Mouse (Mus musculus): ENCODE data around the gene Tmem86b. TPM values are rescaled to one million over a fixed set of nuclear protein-coding genes. Genes with fewer than 3 reads are reported as not detected.

Gene Tmem86b
- 1.6 and 2.1 TPM in 2 replicates for polyA plus RNA-seq (2016; fragmentation: Nextera tagmentation; extraction: Ambion mirVana)

- no peaks in the 10 kb centered on the region for H3K27me3 ChIP-seq (ENCODE audit: poor library complexity, severe bottlenecking)
- 93% methylated on average over 4 of the region's 4 CpGs for whole genome bisulfite sequencing
Measured at GRCm38 (mm10) chr7:4631031-4631430, at the start of gene Tmem86b. Gene Tmem86b, minus strand, starts transcription at chr7:4631422.

GRCm38 (mm10) chr7:4675200-4675599 lies 44.0 kb upstream of the Tmem86b start:
- Histone ChIP-seq H3K9me3 (no peaks in the 10 kb centered on the region), H3K27me3 (ENCODE audit: poor library complexity, severe bottlenecking) (no peaks in the 10 kb centered on the region), H3K36me3 (replicated peaks) (peaks cover 85% of the 10 kb centered on the region), H3K27ac (no peak overlapping the region), H3K4me1 (no peaks in the 10 kb centered on the region), H3K4me3 (no peak overlapping the region)
- WGBS: 95% methylated on average over 7 of the region's 7 CpGs
- no peak for DNase-seq (ENCODE audit: extremely low spot score, low spot score)

More at GRCm38 (mm10) chr7:4631031-4631430, at the start of gene Tmem86b:
- Histone ChIP-seq H3K9me3 (no peaks in the 10 kb centered on the region), H3K4me3 (no peak within 1 kb of the TSS), H3K36me3 (replicated peaks) (peaks cover 82% of the 10 kb centered on the region), H3K27ac (no peak within 1 kb of the TSS), H3K4me1 (no peaks in the 10 kb centered on the region)
- DNase-seq (ENCODE audit: extremely low spot score, low spot score): no peak

- Histone ChIP-seq H3K36me3 (replicated peaks) (peaks cover 87% of the 10 kb centered on the region), H3K4me1 (no peaks in the 10 kb centered on the region), H3K4me3 (no peak overlapping the region), H3K27ac (no peak overlapping the region), H3K27me3 (ENCODE audit: poor library complexity, severe bottlenecking) (no peaks in the 10 kb centered on the region), H3K9me3 (no peaks in the 10 kb centered on the region)
- WGBS: 92% methylated on average over 12 of the region's 12 CpGs
- no peak for DNase-seq (ENCODE audit: extremely low spot score, low spot score)
Measured at GRCm38 (mm10) chr7:4674114-4674731, 43.0 kb upstream of the Tmem86b start.

GRCm38 (mm10) chr7:4671956-4672355 lies 40.7 kb upstream of the Tmem86b start:
- H3K27me3 ChIP-seq (ENCODE audit: poor library complexity, severe bottlenecking): no peaks in the 10 kb centered on the region
- H3K4me1 ChIP-seq: no peaks in the 10 kb centered on the region
- DNase-seq (ENCODE audit: extremely low spot score, low spot score): no peak
- H3K4me3 ChIP-seq: no peak overlapping the region; the same call in 1 of the 2 replicates
- no peaks in the 10 kb centered on the region for H3K9me3 ChIP-seq
- H3K36me3 ChIP-seq (replicated peaks): peaks cover 94% of the 10 kb centered on the region
- H3K27ac ChIP-seq: no peak overlapping the region
- WGBS: 71% methylated on average over 4 of the region's 4 CpGs

GRCm38 (mm10) chr7:4670655-4671255 lies 39.5 kb upstream of the Tmem86b start:
- WGBS: 91% methylated on average over 8 of the region's 8 CpGs
- Histone ChIP-seq H3K27ac (no peak overlapping the region), H3K36me3 (replicated peaks) (peaks cover 94% of the 10 kb centered on the region), H3K27me3 (ENCODE audit: poor library complexity, severe bottlenecking) (no peaks in the 10 kb centered on the region), H3K4me3 (no peak overlapping the region), H3K4me1 (no peaks in the 10 kb centered on the region), H3K9me3 (no peaks in the 10 kb centered on the region)
- no peak for DNase-seq (ENCODE audit: extremely low spot score, low spot score)

GRCm38 (mm10) chr7:4669156-4669555 lies 37.9 kb upstream of the Tmem86b start:
- Histone ChIP-seq H3K4me1 (no peaks in the 10 kb centered on the region), H3K27me3 (ENCODE audit: poor library complexity, severe bottlenecking) (no peaks in the 10 kb centered on the region), H3K9me3 (no peaks in the 10 kb centered on the region), H3K4me3 (no peak overlapping the region), H3K27ac (no peak overlapping the region), H3K36me3 (replicated peaks) (peaks cover 93% of the 10 kb centered on the region)
- WGBS: 95% methylated on average over 9 of the region's 9 CpGs
- no peak for DNase-seq (ENCODE audit: extremely low spot score, low spot score)

- no peak overlapping the region for H3K27ac ChIP-seq
- no peaks in the 10 kb centered on the region for H3K27me3 ChIP-seq (ENCODE audit: poor library complexity, severe bottlenecking)
- 94% methylated on average over 8 of the region's 8 CpGs for WGBS
- no peaks in the 10 kb centered on the region for H3K4me1 ChIP-seq
- H3K36me3 ChIP-seq (replicated peaks): peaks cover 90% of the 10 kb centered on the region
- no peaks in the 10 kb centered on the region for H3K9me3 ChIP-seq
- DNase-seq (ENCODE audit: extremely low spot score, low spot score): no peak
- H3K4me3 ChIP-seq: no peak overlapping the region
Measured at GRCm38 (mm10) chr7:4668506-4668905, 37.3 kb upstream of the Tmem86b start.

- WGBS: 95% methylated on average over 5 of the region's 5 CpGs
- DNase-seq (ENCODE audit: extremely low spot score, low spot score): no peak
- Histone ChIP-seq H3K27ac (no peak overlapping the region), H3K27me3 (ENCODE audit: poor library complexity, severe bottlenecking) (no peaks in the 10 kb centered on the region), H3K9me3 (no peaks in the 10 kb centered on the region), H3K4me3 (no peak overlapping the region), H3K36me3 (replicated peaks) (peaks cover 89% of the 10 kb centered on the region), H3K4me1 (no peaks in the 10 kb centered on the region)
Measured at GRCm38 (mm10) chr7:4666871-4667270, 35.6 kb upstream of the Tmem86b start.

- Histone ChIP-seq H3K27me3 (ENCODE audit: poor library complexity, severe bottlenecking) (no peaks in the 10 kb centered on the region), H3K4me1 (peaks cover 15% of the 10 kb centered on the region), H3K27ac (no peak overlapping the region), H3K9me3 (no peaks in the 10 kb centered on the region), H3K4me3 (no peak overlapping the region), H3K36me3 (replicated peaks) (peaks cover 65% of the 10 kb centered on the region)
- DNase-seq (ENCODE audit: extremely low spot score, low spot score): no peak
- 86% methylated on average over 2 of the region's 2 CpGs for WGBS
Measured at GRCm38 (mm10) chr7:4663742-4664141, 32.5 kb upstream of the Tmem86b start.

GRCm38 (mm10) chr7:4663179-4663578 lies 32.0 kb upstream of the Tmem86b start:
- Histone ChIP-seq H3K4me1 (peaks cover 15% of the 10 kb centered on the region), H3K4me3 (no peak overlapping the region), H3K9me3 (no peaks in the 10 kb centered on the region), H3K27me3 (ENCODE audit: poor library complexity, severe bottlenecking) (no peaks in the 10 kb centered on the region), H3K27ac (no peak overlapping the region), H3K36me3 (replicated peaks) (peaks cover 60% of the 10 kb centered on the region)
- no peak for DNase-seq (ENCODE audit: extremely low spot score, low spot score)
- WGBS: 68% methylated on average over 8 of the region's 8 CpGs

GRCm38 (mm10) chr7:4659911-4660443 lies 28.8 kb upstream of the Tmem86b start:
- H3K4me3 ChIP-seq: peak overlapping the region; percentile 85
- H3K27ac ChIP-seq: peak overlapping the region; percentile 95
- no peaks in the 10 kb centered on the region for H3K9me3 ChIP-seq
- no peak for DNase-seq (ENCODE audit: extremely low spot score, low spot score)
- peaks cover 36% of the 10 kb centered on the region for H3K4me1 ChIP-seq
- peaks cover 31% of the 10 kb centered on the region for H3K36me3 ChIP-seq (replicated peaks)
- WGBS: 62% methylated on average over 3 of the region's 3 CpGs
- no peaks in the 10 kb centered on the region for H3K27me3 ChIP-seq (ENCODE audit: poor library complexity, severe bottlenecking)

- Histone ChIP-seq H3K36me3 (replicated peaks) (peaks cover 26% of the 10 kb centered on the region), H3K27ac (peak within 1 kb of the TSS; percentile 95), H3K4me3 (peak within 1 kb of the TSS; percentile 85), H3K27me3 (ENCODE audit: poor library complexity, severe bottlenecking) (no peaks in the 10 kb centered on the region), H3K9me3 (no peaks in the 10 kb centered on the region), H3K4me1 (peaks cover 41% of the 10 kb centered on the region)
- under 1% methylated on average over 54 of the region's 54 CpGs for WGBS
- DNase-seq (ENCODE audit: extremely low spot score, low spot score): peak; percentile 92
Measured at GRCm38 (mm10) chr7:4658912-4659551, 27.8 kb upstream of the Tmem86b start, which contains the start of gene Ppp6r1. Gene Ppp6r1, minus strand, starts transcription at chr7:4659019.

Measured in forebrain, embryonic 10.5 days (tissue).